Mouse (Mus musculus): ENCODE measurements around the gene Timd2.
A peak's percentile ranks its signal among the peaks of the same experiment; 100 is the strongest.
"Not testable (repeated sequence)": the region's sequence is repeated elsewhere in the genome, so short reads cannot be mapped to it uniquely, and the experiment has no call there.

Gene Timd2

GRCm38 (mm10) chr11:46663215-46663614, 43.6 kb downstream of the Timd2 start:
- DNase-seq: no peak

- DNase-seq: no peak
These were observed 54.4 kb downstream of the Timd2 start for GRCm38 (mm10) chr11:46652476-46652875.

- not testable (repeated sequence) for DNase-seq
These were observed 57.2 kb downstream of the Timd2 start for GRCm38 (mm10) chr11:46649655-46650054.

GRCm38 (mm10) chr11:46644824-46645223, 62.0 kb downstream of the Timd2 start:
- DNase-seq: no peak

- DNase-seq: no peak
These were observed 70.3 kb downstream of the Timd2 start for GRCm38 (mm10) chr11:46636568-46636967.

- not testable (repeated sequence) for DNase-seq
These were observed 71.3 kb downstream of the Timd2 start for GRCm38 (mm10) chr11:46635516-46635915.

GRCm38 (mm10) chr11:46631635-46632034, 75.2 kb downstream of the Timd2 start:
- peak; percentile 16 to 21 for DNase-seq

GRCm38 (mm10) chr11:46629211-46629795, 77.6 kb downstream of the Timd2 start, which contains the start of gene Dppa1:
Gene Dppa1, minus strand, starts transcription at chr11:46629261.
- DNase-seq: no peak

- no peak for DNase-seq
These were observed 86.3 kb downstream of the Timd2 start for GRCm38 (mm10) chr11:46620414-46621168.

GRCm38 (mm10) chr11:46619929-46620328, 86.9 kb downstream of the Timd2 start:
- DNase-seq: no peak

All from thymus, postnatal 36 days (tissue).